Mouse (Mus musculus): ENCODE measurements at regions not wholly inside any gene's neighbourhood (a gene's known extent, or its start where the extent isn't known, plus 50 kb on each side); places are given as distances from the start of the nearest gene placed in this dataset.

GRCm38 (mm10) chr9:46738634-46739033 is 259.9 kb upstream of the Gm4791 start:
- TF ChIP-seq CTCF (IDR thresholded peaks at IDR 0.05; ENCODE audit: control insufficient read depth, insufficient read depth, insufficient read length) (no peak), MAX (IDR thresholded peaks at IDR 0.05) (no peak), CEBPB (IDR thresholded peaks at IDR 0.05; ENCODE audit: low read depth) (no peak), FOSL1 (IDR thresholded peaks at IDR 0.05; ENCODE audit: insufficient read depth, low read length, poor library complexity, severe bottlenecking) (no peak), USF1 (IDR thresholded peaks at IDR 0.05; ENCODE audit: low read depth) (no peak), MYOD1 (IDR thresholded peaks at IDR 0.05; ENCODE audit: control insufficient read depth, insufficient read length, low read depth) (no peak), MYOG (IDR thresholded peaks at IDR 0.05; ENCODE audit: control insufficient read depth, extremely low read depth, insufficient read length) (no peak)
